Mouse (Mus musculus) adrenal gland, adult (tissue): Measurements from ENCODE around the gene Dcps.
A peak's percentile ranks its signal among the peaks of the same experiment; 100 is the strongest.

Experiments used
- DNase-seq, 2 experiments: peaks; one replicate each; pipeline ENCODE4 v3.0.0; 2022 to 2023; ENCODE audit warnings: low spot score in 1 of 2; ENCODE audit not compliant: inconsistent age in 2 of 2

The Dcps gene

DNA sequence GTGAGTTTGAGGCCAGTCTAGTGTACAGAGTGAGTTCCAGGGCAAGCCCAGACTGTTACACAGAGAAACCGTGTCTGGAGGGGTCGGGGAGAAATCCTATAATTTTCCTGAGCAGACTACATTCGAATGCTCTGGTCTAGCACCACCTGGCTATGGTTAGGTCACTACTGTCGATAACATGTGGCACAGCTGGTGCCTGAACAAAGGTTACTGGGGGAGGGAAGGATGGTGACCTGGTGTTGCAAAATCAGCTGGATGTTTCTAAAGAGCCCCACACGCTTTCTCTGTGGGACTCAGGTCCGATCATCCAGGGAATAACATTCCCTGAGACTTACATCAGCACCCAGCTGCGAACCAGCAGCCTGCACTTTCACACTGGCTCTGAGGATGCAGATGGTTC is 37.8 kb downstream of the Dcps start:
- no peak for DNase-seq

DNA sequence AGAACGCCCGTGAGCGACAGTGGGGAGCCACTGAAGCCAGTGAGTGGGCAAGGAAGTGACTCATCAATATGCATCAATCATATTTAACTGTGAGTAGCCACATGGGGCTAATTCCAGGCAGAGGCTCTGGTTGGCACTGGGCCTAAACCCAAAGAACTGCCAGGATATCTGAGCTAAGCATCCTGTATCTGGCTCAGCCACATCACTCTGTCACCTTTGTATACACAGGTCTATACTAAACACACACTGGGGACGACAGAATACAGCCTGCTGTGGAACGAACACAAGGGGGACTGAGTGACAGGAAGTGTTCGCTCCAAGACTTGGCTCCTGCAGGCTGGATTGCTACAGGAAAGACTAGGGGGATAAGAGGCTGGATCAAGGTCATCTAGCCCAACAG is 40.3 kb downstream of the Dcps start:
- DNase-seq, result peak; percentile 62 to 85

GRCm38 (mm10) chr9:35131637-35132397 is 44.0 kb downstream of the Dcps start:
- peak in 1 of 2 experiments; percentile 57 for DNase-seq

DNA sequence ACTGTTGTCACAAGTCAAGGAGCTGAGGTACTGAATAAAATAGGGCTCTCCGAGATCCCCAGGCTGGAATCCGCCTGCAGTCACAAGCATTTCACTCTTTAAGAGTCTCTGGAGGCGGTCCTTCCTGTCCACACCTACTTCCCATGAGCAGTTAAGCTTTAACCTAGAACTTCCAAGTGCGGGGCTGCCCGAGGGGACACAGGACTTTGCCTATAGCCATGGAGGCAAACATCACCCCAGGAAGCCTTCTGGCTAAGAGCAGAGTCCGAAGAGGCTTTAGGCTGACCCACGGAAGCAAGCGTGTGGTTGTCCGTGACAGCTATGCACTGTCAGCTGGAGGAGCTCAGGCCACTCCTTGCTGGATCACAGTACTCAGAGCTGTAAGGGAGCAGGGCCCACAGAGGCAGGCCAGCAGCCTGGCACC is 46.9 kb downstream of the Dcps start:
- DNase-seq, result no peak

GRCm38 (mm10) chr9:35128564-35128963 is 47.3 kb downstream of the Dcps start:
- DNase-seq, result peak in 1 of 2 experiments; percentile 80

DNA sequence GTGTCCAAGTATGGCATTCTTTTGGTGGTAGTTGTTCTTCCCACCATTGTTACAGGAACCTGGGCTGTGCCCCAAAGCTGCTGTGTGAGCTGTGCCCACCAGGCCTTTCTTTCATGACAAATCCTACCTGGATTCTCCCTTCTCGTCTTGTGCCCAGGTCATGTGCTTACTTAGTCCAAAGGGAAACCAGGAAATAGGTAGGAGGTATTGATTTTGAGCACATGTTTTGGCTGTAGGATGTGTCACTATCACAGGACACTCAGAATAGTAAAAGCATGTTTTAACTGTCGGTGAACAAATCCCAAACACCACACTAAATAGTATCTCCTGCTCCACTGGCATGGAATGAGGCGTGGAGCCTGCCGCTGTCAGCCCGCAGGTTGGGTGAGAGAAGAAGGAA is 48.3 kb downstream of the Dcps start:
- no peak for DNase-seq

DNA sequence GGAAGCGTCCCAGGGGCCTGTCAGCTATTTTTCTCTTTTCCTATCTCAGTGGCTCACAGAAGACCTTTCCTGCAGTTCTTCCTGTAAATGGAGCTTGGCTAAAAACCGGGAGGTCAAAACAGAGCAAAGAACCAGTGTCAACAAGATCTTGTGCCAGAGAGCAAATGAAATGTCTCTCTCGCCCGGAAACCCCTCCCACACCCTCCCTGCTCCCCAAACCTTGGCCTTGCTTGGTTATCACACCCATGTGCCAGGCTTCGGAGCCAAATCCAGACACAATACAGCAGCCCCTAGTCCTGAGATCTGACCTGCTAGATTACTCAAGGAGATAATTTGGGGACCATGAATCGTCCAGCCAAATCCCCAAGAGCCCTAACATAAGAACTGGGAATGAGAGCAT is 48.7 kb downstream of the Dcps start:
- peak; percentile 40 to 82 for DNase-seq

DNA sequence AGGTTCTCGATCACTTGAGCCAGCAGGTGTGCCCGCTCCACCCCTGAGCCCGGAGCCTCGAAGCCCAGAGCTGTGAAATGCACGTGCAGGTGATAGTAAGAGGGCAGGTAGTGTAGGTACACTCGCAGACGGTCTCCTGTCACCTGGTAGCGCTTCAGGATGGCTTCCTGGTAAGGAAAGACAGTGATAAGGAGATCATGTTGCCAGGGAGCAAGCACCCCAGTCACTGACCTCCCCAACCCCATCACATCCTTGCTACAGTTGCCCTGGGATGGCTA is 51.2 kb downstream of the Dcps start:
- no peak for DNase-seq

GRCm38 (mm10) chr9:35123804-35124677 is 51.8 kb downstream of the Dcps start:
- DNase-seq, result peak in 1 of 2 experiments; percentile 87

DNA sequence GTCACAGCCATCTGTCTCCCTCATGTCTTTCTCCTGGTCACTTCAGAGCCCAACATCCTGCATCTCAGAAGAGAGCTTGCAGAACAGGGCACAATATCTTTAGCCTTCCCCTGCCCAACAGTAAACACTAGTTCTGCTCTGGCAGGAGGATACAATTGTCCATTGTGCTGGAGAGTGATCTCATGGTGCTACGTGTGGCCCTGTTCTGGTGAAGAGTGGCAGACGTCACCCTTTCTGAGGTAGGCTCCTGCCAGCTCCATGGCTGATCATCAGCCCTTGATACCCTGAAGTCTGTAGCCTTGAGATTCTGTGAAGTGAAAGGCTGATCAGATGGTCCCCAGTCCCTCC is 52.4 kb downstream of the Dcps start:
- no peak for DNase-seq

GRCm38 (mm10) chr9:35122551-35123266 is 53.2 kb downstream of the Dcps start:
- no peak for DNase-seq

DNA sequence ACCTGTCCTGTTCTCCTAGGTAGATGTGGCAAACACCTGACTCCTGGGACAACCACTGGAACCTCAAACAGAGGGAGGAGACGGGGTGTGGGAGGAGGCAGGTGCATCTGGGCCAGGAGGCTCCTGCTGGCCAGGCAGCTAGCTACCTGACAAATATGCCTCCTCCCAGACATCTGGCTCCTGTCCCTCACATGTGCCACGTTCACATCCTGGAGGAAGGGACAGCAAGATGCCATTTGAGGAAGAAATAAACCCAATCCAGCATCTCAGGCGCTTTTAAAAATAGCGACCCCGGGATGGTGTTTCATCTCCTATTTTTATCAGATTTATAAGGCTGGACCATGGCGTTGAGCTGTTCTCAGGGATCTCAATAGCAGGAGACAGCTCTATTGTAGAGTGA is 56.7 kb downstream of the Dcps start, which contains the start of gene St3gal4:
Gene St3gal4, minus strand, starts transcription at position 101 of the 400 bp plus-strand sequence.
- DNase-seq, result no peak

DNA sequence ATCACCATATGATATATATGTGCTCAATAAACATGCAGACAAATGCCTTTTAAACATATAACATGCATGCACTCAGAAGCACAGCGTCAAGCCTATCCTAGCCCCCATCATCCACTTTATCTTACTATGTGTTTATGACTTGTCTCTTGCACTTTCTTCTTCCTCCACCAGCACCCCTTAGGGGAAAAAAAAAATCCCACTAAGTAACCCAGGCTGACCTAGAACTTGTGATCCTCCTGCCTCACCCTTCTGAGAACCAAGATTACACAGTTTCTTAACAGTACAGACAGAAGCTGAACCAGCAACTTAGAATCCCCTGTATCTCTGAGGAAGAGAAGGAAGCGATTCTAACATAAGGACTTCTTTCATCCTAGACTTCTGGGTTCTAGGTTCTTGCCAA is 57.3 kb downstream of the Dcps start:
- no peak for DNase-seq

GRCm38 (mm10) chr9:35117384-35118295 is 58.2 kb downstream of the Dcps start:
- DNase-seq, result peak; percentile 68 to 89

GRCm38 (mm10) chr9:35116391-35117381 is 59.2 kb downstream of the Dcps start:
- DNase-seq, result peak; percentile 89 to 95

DNA sequence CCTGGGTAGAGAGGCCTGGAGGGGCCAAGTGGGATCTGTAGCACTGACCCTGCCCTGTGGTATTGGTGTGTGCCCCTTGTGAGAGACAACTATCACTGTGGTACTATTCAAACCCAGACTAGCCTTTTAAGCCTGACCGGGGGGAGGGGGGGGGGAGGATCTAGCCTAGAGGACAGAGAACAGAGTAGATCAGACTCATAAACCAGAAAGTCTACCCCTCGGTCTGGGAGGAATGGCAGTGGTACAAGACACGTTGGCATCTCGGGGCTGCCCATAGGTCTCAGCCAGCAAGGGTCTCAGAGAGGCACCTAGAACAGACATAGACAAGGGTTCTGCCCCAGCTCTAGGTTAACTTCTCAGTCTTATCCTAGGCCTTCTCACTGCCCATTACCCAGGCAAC is 60.1 kb downstream of the Dcps start:
- no peak for DNase-seq

- DNase-seq, result peak in 1 of 2 experiments; percentile 55
Measured at GRCm38 (mm10) chr9:35115299-35115698, 60.6 kb downstream of the Dcps start.

GRCm38 (mm10) chr9:35114234-35114633 is 61.6 kb downstream of the Dcps start:
- no peak for DNase-seq

DNA sequence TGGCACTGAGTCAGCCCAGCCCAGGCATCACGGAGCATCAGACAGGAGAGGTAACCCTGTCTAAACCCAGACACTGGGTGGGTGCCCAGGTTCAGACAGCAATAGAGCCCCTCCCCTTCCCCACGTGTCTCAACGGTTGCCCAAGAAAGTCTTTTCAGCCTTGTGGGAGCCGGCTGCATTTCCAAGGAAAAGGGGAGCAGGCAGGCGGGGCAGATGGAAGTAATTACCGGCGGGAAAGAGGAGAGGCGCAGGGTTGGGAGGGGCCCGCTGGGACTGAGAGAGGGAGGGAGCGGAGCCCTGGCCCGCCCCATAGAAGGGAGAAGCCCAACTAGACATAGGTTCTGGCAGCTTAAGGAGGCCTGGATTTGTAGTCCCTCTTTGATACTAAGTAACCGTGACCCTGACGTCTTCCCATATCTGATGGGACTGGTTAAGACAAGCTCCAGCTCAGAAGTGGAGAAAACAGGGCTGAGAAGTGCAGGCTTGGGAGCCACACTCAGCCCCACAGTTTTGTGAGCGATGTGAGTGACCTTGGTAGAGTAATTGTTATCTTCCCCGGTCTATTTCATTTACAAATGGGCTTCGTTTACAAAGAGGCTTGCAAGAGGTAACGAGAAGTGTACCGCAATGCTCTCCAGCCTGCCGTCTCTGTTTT is 63.8 kb downstream of the Dcps start:
- DNase-seq, result peak; percentile 52 to 82
